Mouse (Mus musculus): ENCODE data around the gene Adam22. TPM values are rescaled to one million over a fixed set of nuclear protein-coding genes. Genes with fewer than 3 reads are reported as not detected.

Gene Adam22
- polyA plus RNA-seq, 1 experiment from 2014 or later: 20.8 TPM

DNA sequence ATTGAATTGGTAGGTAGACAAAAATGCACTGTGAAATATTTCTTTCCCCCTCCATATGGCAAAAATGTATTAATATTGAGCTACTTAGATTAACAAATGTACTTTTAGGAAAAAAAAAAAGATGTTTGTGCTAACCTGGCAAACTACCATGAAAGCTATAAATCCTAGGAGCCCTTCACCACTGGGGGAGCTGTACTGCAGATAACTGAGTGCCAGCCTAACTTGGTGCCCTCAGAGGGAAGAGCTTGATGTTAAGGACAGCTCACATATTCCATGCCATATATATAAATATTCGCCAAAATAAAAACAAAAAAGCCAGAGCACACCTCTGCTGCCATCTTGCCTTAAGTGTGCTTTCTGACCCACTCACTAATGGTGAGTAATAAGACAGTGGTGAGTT is 5.6 kb downstream of the Adam22 start:
- no peak for ATAC-seq
- H3K27me3 ChIP-seq: no peaks in the 10 kb centered on the region
- peaks cover 12% of the 10 kb centered on the region for H3K4me1 ChIP-seq
- H3K36me3 ChIP-seq (ENCODE audit: poor library complexity, severe bottlenecking): no peaks in the 10 kb centered on the region
- WGBS: 62% methylated on average over 1 of the region's 1 CpGs
- no peak overlapping the region for H3K4me3 ChIP-seq
- no peaks in the 10 kb centered on the region for H3K9me3 ChIP-seq (replicated peaks)
- no peak overlapping the region for H3K9ac ChIP-seq
- no peak overlapping the region for H3K27ac ChIP-seq
- H3K4me2 ChIP-seq: no peak overlapping the region

DNA sequence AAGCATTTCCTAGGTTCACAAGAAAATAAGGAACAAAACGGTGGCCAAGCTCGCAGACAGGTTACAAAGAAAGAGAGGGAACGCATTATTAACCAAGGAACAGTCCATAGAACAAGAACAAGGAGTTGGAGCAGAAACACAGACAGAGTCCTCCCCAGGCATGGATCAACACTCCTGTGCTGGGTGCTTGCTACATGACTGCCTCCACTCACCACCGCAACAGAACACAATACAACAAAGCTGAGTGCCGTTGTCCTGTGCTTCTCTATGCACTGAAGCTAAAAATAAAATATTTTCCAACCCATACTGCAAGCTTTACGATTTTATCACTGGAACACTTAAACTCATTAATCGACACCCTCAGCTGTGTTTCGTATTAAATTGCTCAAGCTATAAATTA is 10.3 kb downstream of the Adam22 start:
- H3K4me2 ChIP-seq: no peak overlapping the region
- ATAC-seq: no peak
- no peaks in the 10 kb centered on the region for H3K36me3 ChIP-seq (ENCODE audit: poor library complexity, severe bottlenecking)
- H3K27ac ChIP-seq: no peak overlapping the region
- no peaks in the 10 kb centered on the region for H3K9me3 ChIP-seq (replicated peaks)
- H3K27me3 ChIP-seq: no peaks in the 10 kb centered on the region
- no peak overlapping the region for H3K9ac ChIP-seq
- 75% methylated on average over 8 of the region's 8 CpGs for WGBS
- H3K4me3 ChIP-seq: no peak overlapping the region
- peaks cover 10% of the 10 kb centered on the region for H3K4me1 ChIP-seq

DNA sequence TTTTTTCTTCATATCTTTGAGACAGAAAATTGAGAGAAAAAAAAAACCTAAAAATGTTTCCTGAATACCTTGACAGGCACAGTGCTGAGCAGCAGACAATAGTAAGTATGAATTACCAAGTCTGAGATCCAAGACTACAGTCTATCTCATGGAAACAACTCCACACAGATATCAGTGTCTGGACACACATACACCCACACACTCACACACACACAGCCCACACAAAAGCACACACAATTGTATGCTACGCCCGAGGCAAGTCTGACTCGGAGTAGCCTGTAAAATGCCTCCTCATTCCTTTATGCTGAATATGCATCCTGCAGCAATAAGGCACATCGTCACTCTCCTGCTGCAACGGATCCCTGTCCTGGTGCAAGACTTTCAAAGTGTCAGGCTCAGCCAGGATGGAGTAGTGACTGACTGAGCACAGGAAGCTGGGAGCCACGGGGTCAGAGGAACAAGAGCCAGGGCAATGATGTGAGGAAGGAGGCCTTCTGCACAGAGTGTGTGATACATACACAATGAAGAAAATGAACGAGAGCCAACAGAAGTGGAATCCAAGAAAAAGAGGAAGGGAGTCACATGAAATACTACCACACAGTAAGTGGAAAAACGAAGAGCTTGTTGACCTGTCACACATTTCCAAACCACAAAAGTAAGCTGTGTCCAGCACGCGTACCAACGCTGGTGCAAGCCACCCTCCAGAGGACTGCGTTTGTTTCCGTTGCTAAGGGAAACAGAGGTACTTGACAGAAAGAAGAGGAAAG is 10.9 kb downstream of the Adam22 start:
- peaks cover 10% of the 10 kb centered on the region for H3K4me1 ChIP-seq
- H3K4me3 ChIP-seq: no peak overlapping the region
- no peak for ATAC-seq
- H3K27me3 ChIP-seq: no peaks in the 10 kb centered on the region
- H3K9ac ChIP-seq: no peak overlapping the region
- H3K36me3 ChIP-seq (ENCODE audit: poor library complexity, severe bottlenecking): no peaks in the 10 kb centered on the region
- H3K9me3 ChIP-seq (replicated peaks): no peaks in the 10 kb centered on the region
- H3K27ac ChIP-seq: no peak overlapping the region
- 68% methylated on average over 13 of the region's 13 CpGs for WGBS
- H3K4me2 ChIP-seq: no peak overlapping the region

DNA sequence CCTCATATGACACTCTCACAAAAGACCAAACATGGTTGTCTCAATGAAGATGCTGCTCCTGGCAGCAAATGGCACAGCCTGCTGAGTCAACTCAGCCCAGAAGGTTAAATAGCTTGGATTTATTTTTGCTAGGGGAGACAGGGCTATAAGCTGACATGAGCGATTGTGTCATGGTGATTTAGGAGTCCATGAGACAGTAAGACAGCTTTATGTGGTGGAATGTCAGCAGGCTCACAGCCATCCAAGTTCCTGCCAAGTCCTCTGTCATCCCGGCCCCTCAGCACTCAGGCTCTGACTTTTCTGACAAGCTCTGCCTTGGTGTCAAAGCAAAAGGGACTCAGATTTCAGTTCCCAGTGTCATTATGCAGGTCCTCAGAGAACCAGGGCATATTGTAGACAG is 11.6 kb downstream of the Adam22 start:
- no peak overlapping the region for H3K4me2 ChIP-seq
- no peak for ATAC-seq
- no peaks in the 10 kb centered on the region for H3K9me3 ChIP-seq (replicated peaks)
- no peak overlapping the region for H3K27ac ChIP-seq
- 64% methylated on average over 2 of the region's 2 CpGs for WGBS
- H3K36me3 ChIP-seq (ENCODE audit: poor library complexity, severe bottlenecking): no peaks in the 10 kb centered on the region
- no peak overlapping the region for H3K9ac ChIP-seq
- H3K4me1 ChIP-seq: peaks cover 10% of the 10 kb centered on the region
- no peak overlapping the region for H3K4me3 ChIP-seq
- H3K27me3 ChIP-seq: no peaks in the 10 kb centered on the region

DNA sequence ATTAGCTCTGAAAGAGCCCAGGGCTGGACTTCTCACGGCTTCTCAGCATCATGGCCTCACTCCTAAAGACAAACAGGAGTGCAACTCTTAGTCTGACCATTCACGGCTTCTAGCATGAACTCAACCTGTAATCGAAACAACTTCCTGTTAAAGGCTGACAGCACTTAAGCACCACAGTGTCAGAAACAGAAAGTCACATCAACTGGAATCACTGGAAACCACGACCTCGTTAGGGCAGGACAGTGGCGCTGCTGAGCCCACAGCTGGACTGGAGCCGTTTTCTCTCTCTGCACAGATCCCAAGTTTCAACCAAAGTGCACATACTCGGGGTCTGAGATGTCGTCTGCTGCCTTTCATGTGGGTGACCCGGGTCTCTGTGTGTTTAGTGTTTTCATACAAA is 18.4 kb downstream of the Adam22 start:
- no peak overlapping the region for H3K4me2 ChIP-seq
- no peak overlapping the region for H3K27ac ChIP-seq
- H3K36me3 ChIP-seq (ENCODE audit: poor library complexity, severe bottlenecking): 0 out of 2 replicates have a peak, but pooled peaks cover 2% of the 10 kb centered on the region
- H3K9ac ChIP-seq: no peak overlapping the region
- no peaks in the 10 kb centered on the region for H3K4me1 ChIP-seq
- no peaks in the 10 kb centered on the region for H3K9me3 ChIP-seq (replicated peaks)
- WGBS: 80% methylated on average over 10 of the region's 10 CpGs
- no peak for ATAC-seq
- H3K4me3 ChIP-seq: no peak overlapping the region
- no peaks in the 10 kb centered on the region for H3K27me3 ChIP-seq

DNA sequence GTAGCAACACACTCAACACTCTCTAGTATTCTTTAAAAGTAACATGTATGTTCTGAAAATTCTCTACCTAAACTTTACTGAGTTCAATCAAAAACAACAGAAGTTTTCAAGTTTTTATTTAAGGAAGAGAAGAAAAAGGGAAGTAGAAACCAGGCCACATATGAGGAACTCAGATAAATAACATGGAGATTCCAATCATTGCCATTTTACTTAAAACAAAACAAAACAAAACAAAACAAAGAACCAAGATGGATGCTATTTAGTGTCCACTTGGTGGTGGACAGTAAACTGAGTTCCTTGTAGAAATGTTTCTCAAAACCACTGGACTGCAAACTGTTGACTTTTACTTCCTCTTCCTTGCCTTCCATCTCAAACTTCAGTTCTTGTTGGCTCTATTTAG is 21.6 kb downstream of the Adam22 start:
- Histone ChIP-seq H3K4me3 (no peak overlapping the region), H3K27ac (no peak overlapping the region), H3K9me3 (replicated peaks) (no peaks in the 10 kb centered on the region), H3K27me3 (no peaks in the 10 kb centered on the region), H3K9ac (no peak overlapping the region), H3K36me3 (ENCODE audit: poor library complexity, severe bottlenecking) (0 out of 2 replicates have a peak, but pooled peaks cover 2% of the 10 kb centered on the region), H3K4me2 (no peak overlapping the region), H3K4me1 (no peaks in the 10 kb centered on the region)
- no peak for ATAC-seq

- no peak overlapping the region for H3K4me2 ChIP-seq
- 93% methylated on average over 3 of the region's 3 CpGs for WGBS
- no peaks in the 10 kb centered on the region for H3K4me1 ChIP-seq
- ATAC-seq: no peak
- H3K36me3 ChIP-seq (ENCODE audit: poor library complexity, severe bottlenecking): no peaks in the 10 kb centered on the region
- H3K9me3 ChIP-seq (replicated peaks): no peaks in the 10 kb centered on the region
- no peak overlapping the region for H3K9ac ChIP-seq
- no peak overlapping the region for H3K4me3 ChIP-seq
- H3K27ac ChIP-seq: no peak overlapping the region
- H3K27me3 ChIP-seq: no peaks in the 10 kb centered on the region
Observed at GRCm38 (mm10) chr5:8343296-8343695, 24.7 kb downstream of the Adam22 start.

GRCm38 (mm10) chr5:8341676-8342075 is 26.3 kb downstream of the Adam22 start:
- 87% methylated on average over 4 of the region's 4 CpGs for WGBS
- ATAC-seq: no peak
- no peaks in the 10 kb centered on the region for H3K9me3 ChIP-seq (replicated peaks)
- no peaks in the 10 kb centered on the region for H3K4me1 ChIP-seq
- no peak overlapping the region for H3K4me3 ChIP-seq
- H3K27ac ChIP-seq: no peak overlapping the region
- no peak overlapping the region for H3K4me2 ChIP-seq
- H3K9ac ChIP-seq: no peak overlapping the region
- H3K27me3 ChIP-seq: no peaks in the 10 kb centered on the region
- H3K36me3 ChIP-seq (ENCODE audit: poor library complexity, severe bottlenecking): no peaks in the 10 kb centered on the region

- 62% methylated on average over 4 of the region's 4 CpGs for whole genome bisulfite sequencing
- no peak overlapping the region for H3K4me3 ChIP-seq
- H3K27ac ChIP-seq: no peak overlapping the region
- no peaks in the 10 kb centered on the region for H3K27me3 ChIP-seq
- H3K4me1 ChIP-seq: no peaks in the 10 kb centered on the region
- no peaks in the 10 kb centered on the region for H3K9me3 ChIP-seq (replicated peaks)
- ATAC-seq: no peak
- H3K4me2 ChIP-seq: no peak overlapping the region
- no peak overlapping the region for H3K9ac ChIP-seq
- H3K36me3 ChIP-seq (ENCODE audit: poor library complexity, severe bottlenecking): peaks cover 6% of the 10 kb centered on the region; the same call in 1 of the 2 replicates
Observed at GRCm38 (mm10) chr5:8327645-8328269, 40.2 kb downstream of the Adam22 start.

GRCm38 (mm10) chr5:8326671-8327070 is 41.3 kb downstream of the Adam22 start:
- H3K9ac ChIP-seq: no peak overlapping the region
- ATAC-seq: no peak
- WGBS: 69% methylated on average over 5 of the region's 5 CpGs

GRCm38 (mm10) chr5:8312324-8312723 is 55.6 kb downstream of the Adam22 start:
- Histone ChIP-seq H3K9ac (no peak overlapping the region), H3K27me3 (no peaks in the 10 kb centered on the region), H3K4me2 (no peak overlapping the region), H3K36me3 (ENCODE audit: poor library complexity, severe bottlenecking) (no peaks in the 10 kb centered on the region), H3K27ac (no peak overlapping the region), H3K9me3 (replicated peaks) (no peaks in the 10 kb centered on the region), H3K4me3 (no peak overlapping the region), H3K4me1 (no peaks in the 10 kb centered on the region)
- ATAC-seq: no peak
- WGBS: 96% methylated on average over 2 of the region's 2 CpGs

More at GRCm38 (mm10) chr5:8326671-8327070, 41.3 kb downstream of the Adam22 start:
- H3K36me3 ChIP-seq (ENCODE audit: poor library complexity, severe bottlenecking): peaks cover 6% of the 10 kb centered on the region; the same call in 1 of the 2 replicates
- no peaks in the 10 kb centered on the region for H3K4me1 ChIP-seq
- H3K4me3 ChIP-seq: no peak overlapping the region
- no peak overlapping the region for H3K27ac ChIP-seq
- H3K9me3 ChIP-seq (replicated peaks): no peaks in the 10 kb centered on the region
- no peaks in the 10 kb centered on the region for H3K27me3 ChIP-seq
- H3K4me2 ChIP-seq: no peak overlapping the region

DNA sequence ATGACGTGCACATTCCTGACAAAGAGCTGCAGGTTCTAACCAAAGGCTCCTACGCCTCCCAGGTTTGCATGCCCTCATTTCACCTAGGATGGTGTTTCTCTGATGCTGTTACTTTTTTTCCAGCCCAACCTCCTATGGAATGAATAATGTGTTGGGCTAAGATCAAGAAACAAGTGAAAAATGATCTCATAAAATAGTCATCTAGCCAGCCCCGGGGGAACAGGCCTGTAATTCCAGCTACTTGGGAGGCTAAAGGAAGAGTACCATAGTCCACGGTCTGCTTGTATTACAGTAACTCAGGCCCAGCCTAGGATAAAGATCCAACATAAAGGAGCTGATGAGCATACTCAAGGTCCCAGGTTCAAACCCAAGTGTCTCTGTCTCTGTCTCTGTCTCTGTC is 57.1 kb downstream of the Adam22 start:
- no peaks in the 10 kb centered on the region for H3K9me3 ChIP-seq (replicated peaks)
- no peaks in the 10 kb centered on the region for H3K4me1 ChIP-seq
- no peak overlapping the region for H3K27ac ChIP-seq
- H3K9ac ChIP-seq: no peak overlapping the region
- 88% methylated on average over 4 of the region's 4 CpGs for WGBS
- H3K4me2 ChIP-seq: no peak overlapping the region
- no peak overlapping the region for H3K4me3 ChIP-seq
- no peaks in the 10 kb centered on the region for H3K36me3 ChIP-seq (ENCODE audit: poor library complexity, severe bottlenecking)
- H3K27me3 ChIP-seq: no peaks in the 10 kb centered on the region
- ATAC-seq: no peak
